Mouse (Mus musculus) kidney, adult 2 months (tissue): ENCODE results near the gene Supt4a. TPM values are rescaled to one million over a fixed set of nuclear protein-coding genes. Genes with fewer than 3 reads are reported as not detected.

Source experiments
- DNase-seq: peaks from one replicate; pipeline ENCODE4 v3.0.0; 2021
- H3K27ac ChIP-seq: fragments of 200-500 bp; 2 replicates; pipeline ENCODE4 v1.5.1; 2012; ENCODE audit warnings: low read depth, low read length, control low read depth, inconsistent platforms; ENCODE audit not compliant: insufficient read depth
- H3K27me3 ChIP-seq: fragments of 200-500 bp; replicated peaks from 2 replicates; pipeline ENCODE4 v1.6.1; 2012; ENCODE audit warnings: mild to moderate bottlenecking, moderate library complexity, low read length, inconsistent platforms; ENCODE audit not compliant: control insufficient read depth, insufficient read depth
- H3K36me3 ChIP-seq: fragments of 200-500 bp; 2 replicates; pipeline ENCODE4 v1.6.1; 2012; ENCODE audit warnings: mild to moderate bottlenecking, moderate library complexity, low read length, inconsistent platforms; ENCODE audit not compliant: control insufficient read depth, insufficient read depth
- H3K4me1 ChIP-seq: fragments of 200-500 bp; 2 replicates; pipeline ENCODE4 v1.6.1; 2011; ENCODE audit warnings: low read length; ENCODE audit not compliant: control insufficient read depth, insufficient read depth
- H3K4me3 ChIP-seq: fragments of 200-500 bp; 2 replicates; pipeline ENCODE4 v1.5.1; 2011; ENCODE audit warnings: mild to moderate bottlenecking, low read depth, low read length, control low read depth; ENCODE audit not compliant: insufficient read depth
- CTCF ChIP-seq: fragments of 200-500 bp; conservative IDR thresholded peaks from 2 replicates; pipeline ENCODE4 v1.5.1; 2011; ENCODE audit warnings: low read depth, mild to moderate bottlenecking, control low read depth, low read length, moderate library complexity, mixed read lengths; ENCODE audit not compliant: insufficient read depth, insufficient read length
- POLR2A ChIP-seq: fragments of 200-500 bp; IDR thresholded peaks from one replicate; pipeline ENCODE4 v1.6.1; 2011; ENCODE audit warnings: low read depth, low read length, control low read depth
- WGBS: fragments of 180-500 bp; shearing (Covaris S2); methylation state at CpG from one replicate; pipeline ENCODE4 v1.1.7; 2018; 5-methylcytosine and 5-hydroxymethylcytosine counted together
- polyA plus RNA-seq: library from polyadenylated mRNA; depleted of rRNA; stranded (reverse); fragments of >200 nt; gene quantifications from 2 replicates; pipeline ENCODE4 v1.2.3, GENCODE M21; 2012; rRNA removed

Gene Supt4a
- polyA plus RNA-seq, result 96.9 and 135 TPM in 2 replicates

DNA sequence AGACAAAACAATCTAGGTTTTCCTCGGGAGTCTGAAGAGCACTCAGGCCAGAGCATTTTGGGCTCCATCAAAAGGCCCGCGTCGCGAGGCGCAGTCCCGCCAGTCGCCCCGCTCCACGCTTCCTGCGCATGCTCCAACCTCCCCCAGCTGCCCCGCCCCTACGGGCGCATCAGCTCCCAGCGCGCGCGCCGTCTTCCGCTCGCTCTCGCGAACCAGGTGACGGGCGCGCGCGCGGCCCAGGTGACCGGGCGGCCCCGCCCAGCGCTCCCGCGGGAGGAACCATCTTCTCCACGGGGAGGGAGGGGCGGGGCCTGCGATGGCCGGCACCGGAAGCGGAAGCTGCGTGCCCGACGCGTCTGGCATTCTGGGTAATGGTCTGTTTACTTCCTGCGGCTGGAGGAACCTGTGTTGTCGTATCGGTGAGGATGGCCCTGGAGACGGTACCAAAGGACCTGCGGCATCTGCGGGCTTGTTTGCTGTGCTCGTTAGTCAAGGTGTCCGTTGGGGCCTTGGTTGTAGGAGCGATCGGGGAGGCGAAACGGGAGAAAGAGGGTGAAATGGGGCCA, at the start of gene Supt4a:
Gene Supt4a (plus strand): TSS at position 378 of the 566 bp plus-strand sequence.
- TF ChIP-seq POLR2A, result peak; percentile 22
- TF ChIP-seq CTCF, result no peak
- Histone ChIP-seq H3K4me1 (peaks cover 3% of the 10 kb centered on the region; the same call in 1 of the 2 replicates), H3K27ac (peak within 1 kb of the TSS; percentile 53), H3K4me3 (peak within 1 kb of the TSS; percentile 95), H3K36me3 (0 out of 2 replicates have a peak, but pooled peaks cover 1% of the 10 kb centered on the region), H3K27me3 (no peaks in the 10 kb centered on the region)
- DNase-seq, result peak; percentile 98
- under 1% methylated on average over 57 of the region's 57 CpGs for WGBS

DNA sequence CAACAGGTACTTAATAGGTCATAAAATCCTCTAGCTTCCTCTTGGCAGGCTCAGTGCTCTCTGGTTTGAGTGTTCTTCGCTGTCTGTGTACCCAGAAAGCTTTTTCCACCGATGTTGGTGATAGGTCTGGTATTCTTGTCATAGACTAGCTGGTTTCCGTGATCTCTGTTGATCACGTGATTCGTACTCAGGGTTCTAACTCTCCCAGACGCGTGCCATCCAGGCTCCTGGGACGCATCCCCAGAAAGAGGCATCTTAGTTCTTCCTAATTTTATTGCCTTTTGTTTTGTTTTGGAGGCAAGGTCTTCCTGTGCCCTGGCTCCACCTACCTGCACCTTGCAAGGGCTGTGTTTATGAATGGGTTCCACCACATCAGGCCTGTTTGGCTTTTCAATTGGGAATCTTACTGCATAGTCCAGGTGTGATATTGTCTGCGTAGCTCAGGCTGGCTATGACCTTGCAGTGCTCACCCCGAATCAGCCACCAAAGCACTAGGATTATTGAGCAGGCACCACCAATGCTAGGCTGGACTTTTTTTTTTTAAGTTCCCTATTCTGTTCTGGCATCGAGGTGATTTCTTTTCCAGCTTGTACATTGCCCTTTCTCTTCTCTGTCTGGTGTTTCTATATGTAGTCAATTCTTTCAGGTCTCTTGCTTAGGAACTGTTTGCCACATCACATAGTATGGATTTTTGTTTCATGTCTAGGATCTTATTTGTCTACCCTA, 48.7 kb upstream of the Supt4a start:
- Histone ChIP-seq H3K4me3 (no peak overlapping the region), H3K27me3 (no peaks in the 10 kb centered on the region), H3K27ac (no peak overlapping the region), H3K36me3 (no peaks in the 10 kb centered on the region), H3K4me1 (peaks cover 12% of the 10 kb centered on the region)
- DNase-seq, result no peak
- WGBS, result 72% methylated on average over 11 of the region's 11 CpGs
- TF ChIP-seq POLR2A, result no peak
- TF ChIP-seq CTCF, result no peak

DNA sequence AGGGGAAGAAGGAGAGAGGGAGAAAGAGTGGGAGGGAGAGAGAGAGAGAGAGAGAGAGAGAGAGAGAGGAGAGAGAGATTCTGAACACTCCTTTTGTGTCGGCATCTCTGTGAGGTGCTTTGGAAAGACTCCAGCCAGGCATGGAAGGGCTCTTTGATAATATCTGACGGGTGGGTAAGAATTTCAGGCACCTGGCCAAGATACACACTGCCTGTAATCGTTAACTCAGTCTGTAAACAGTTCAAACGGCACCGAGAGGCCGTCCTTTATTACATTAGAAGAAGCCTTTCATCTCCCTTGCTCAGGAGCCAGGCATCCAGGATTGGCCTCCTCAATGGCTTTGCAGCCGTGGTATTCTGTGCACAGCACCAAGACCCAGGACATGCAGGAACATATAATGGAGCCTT, 47.9 kb upstream of the Supt4a start:
- no peaks in the 10 kb centered on the region for H3K36me3 ChIP-seq
- H3K27me3 ChIP-seq, result no peaks in the 10 kb centered on the region
- WGBS, result 3% methylated on average over 7 of the region's 7 CpGs
- peak overlapping the region; percentile 15; the same call in 1 of the 2 replicates for H3K27ac ChIP-seq
- peaks cover 12% of the 10 kb centered on the region for H3K4me1 ChIP-seq
- peak; percentile 85 for DNase-seq
- TF ChIP-seq POLR2A, result no peak
- H3K4me3 ChIP-seq, result no peak overlapping the region; the same call in 1 of the 2 replicates

DNA sequence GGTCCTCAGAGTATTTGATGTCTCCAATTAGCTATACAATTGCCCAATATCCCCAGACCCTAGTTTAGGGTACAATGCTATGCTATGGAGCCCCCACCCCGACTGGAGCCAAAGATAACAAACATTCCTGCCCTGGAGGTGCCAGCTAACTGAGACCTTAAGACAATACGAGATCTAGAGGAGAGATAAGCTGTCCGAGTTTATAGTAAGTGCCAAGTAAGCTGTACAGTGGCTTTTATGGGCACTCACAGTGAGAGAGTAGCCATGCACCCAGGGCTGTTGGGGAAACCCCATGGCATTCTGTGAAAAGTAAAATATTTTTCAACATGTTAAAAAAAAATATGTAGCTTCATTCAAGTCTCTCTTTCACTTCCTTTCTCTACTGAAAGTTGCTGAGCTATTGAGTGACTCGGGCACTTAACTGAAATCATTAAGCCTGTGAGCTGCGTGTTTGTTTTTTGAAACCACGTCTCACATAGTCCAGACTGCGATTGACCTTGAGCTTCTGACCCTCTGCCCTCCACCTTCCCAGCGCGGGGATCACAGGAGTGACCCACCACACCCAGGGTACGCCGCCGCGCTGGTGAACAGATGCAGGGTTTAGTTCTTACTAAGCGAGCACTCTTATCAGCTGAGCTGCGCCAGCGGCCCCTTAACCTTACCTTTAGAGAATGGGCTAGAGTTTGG, 47.2 kb upstream of the Supt4a start:
- Histone ChIP-seq H3K27me3 (no peaks in the 10 kb centered on the region), H3K4me1 (peaks cover 12% of the 10 kb centered on the region), H3K36me3 (no peaks in the 10 kb centered on the region), H3K4me3 (no peak overlapping the region), H3K27ac (peak overlapping the region; percentile 35; the same call in 1 of the 2 replicates)
- peak; percentile 12 for DNase-seq
- WGBS, result 42% methylated on average over 16 of the region's 16 CpGs
- TF ChIP-seq POLR2A, result no peak
- no peak for TF ChIP-seq CTCF

DNA sequence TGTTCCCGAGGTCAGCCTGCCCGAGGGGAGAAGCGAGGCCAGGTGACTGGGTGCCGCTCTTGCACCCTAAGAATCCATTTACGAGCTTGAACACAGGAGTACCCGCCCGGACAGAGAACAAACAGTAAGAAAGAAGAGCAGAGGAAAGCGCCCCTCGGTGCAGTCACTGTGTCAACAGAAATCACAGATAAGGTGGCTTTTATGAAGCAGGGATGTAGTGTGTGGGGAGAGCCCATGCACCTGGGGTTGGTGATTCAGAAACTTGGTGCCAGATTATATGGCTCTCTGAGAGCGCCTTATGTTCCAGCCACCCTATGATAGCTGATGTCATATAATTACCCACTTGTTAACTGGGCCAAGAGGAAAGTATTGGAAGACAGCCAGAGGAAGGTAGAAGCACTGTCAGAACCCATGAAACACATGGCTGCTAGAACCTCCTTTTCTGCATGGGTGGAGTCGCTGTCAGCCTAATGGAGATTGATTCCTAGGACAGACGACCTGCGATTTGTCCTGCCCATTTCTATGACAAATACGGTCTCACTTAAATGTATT, 40.1 kb upstream of the Supt4a start:
- no peak for DNase-seq
- H3K27ac ChIP-seq, result no peak overlapping the region
- no peaks in the 10 kb centered on the region for H3K27me3 ChIP-seq
- TF ChIP-seq POLR2A, result no peak
- no peak for TF ChIP-seq CTCF
- no peaks in the 10 kb centered on the region for H3K36me3 ChIP-seq
- 57% methylated on average over 14 of the region's 14 CpGs for WGBS
- no peaks in the 10 kb centered on the region; the same call in 1 of the 2 replicates for H3K4me1 ChIP-seq
- no peak overlapping the region for H3K4me3 ChIP-seq

DNA sequence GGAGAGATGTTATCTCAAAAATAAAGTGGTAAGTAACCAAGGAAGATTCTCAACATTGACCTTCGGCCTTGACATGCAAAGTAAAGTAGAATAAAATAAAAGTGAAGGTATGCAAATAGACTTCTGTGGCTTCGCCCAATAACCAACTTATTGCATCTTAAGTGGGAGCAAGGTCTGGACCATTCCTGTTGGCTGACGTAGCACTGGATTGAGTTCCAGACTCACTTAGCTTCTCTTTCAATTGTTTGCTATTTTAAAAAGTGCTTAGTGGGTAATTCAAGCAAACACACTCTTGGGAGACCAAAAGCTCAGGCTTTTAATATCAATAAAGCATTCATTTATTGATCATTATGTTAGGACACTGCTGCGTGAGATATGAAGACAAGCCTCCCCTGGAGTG, 39.2 kb upstream of the Supt4a start:
- Histone ChIP-seq H3K4me3 (no peak overlapping the region), H3K27ac (no peak overlapping the region), H3K36me3 (no peaks in the 10 kb centered on the region), H3K4me1 (no peaks in the 10 kb centered on the region; the same call in 1 of the 2 replicates), H3K27me3 (no peaks in the 10 kb centered on the region)
- no peak for TF ChIP-seq CTCF
- TF ChIP-seq POLR2A, result no peak
- DNase-seq, result no peak
- 82% methylated on average over 4 of the region's 4 CpGs for WGBS
